Mouse (Mus musculus): Measurements from ENCODE around the gene Jup. TPM values are rescaled to one million over a fixed set of nuclear protein-coding genes. Genes with fewer than 3 reads are reported as not detected.

The Jup gene
- 40.9 and 48.2 TPM in 2 replicates for polyA plus RNA-seq (2012; rRNA removed)

DNA sequence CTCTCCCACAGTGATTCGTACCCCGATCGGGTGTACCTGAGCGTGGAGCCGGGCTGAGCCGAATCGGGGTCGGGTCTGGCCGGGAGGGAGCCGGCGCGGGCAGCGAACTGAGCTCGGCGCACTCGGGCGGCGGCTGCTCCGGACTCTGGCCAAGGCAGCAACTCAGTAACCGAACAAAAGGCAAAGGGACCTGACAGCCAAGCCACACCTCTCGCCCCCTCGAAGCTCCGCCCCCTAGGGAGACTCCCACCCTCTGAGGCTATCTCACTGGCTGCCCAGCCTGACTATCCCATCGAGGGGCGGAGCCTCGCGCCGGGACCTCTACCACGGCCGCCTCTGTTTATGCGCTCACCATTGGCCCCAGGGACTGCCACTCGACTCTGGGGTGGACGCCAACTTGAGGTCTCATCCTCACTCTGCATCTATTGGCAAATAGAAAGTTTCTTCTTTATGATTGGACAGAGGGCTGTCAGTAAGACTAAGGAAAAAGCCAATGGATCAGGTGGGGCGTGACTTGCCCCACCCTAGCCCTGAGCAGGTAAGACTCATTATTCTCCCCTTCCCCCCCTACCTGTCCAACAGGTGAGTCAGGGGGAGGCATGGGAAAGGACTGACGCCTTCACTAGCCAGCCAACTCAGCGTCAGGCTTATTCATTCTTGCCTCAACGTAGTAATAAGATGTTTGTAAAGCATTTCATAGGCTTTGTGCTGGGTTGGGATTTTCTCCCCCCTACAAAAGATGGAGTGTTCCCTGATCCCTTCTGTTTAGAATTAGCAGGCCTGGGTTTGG lies at the start of gene Jup:
Gene Jup (minus strand): TSS at position 164 of the 790 bp plus-strand sequence.
- H3K4me1 ChIP-seq (ENCODE audit: control insufficient read depth, insufficient read depth, low read length): peaks cover 9% of the 10 kb centered on the region
- H3K27ac ChIP-seq (ENCODE audit: insufficient read depth, low read length): peak within 1 kb of the TSS; percentile 67
- H3K4me3 ChIP-seq (ENCODE audit: insufficient read depth, low read length): peak within 1 kb of the TSS; percentile 56
- TF ChIP-seq CTCF (IDR thresholded peaks at IDR 0.05; ENCODE audit: extremely low read depth, insufficient read depth, low read length) (no peak), POLR2A (IDR thresholded peaks at IDR 0.05; ENCODE audit: extremely low read depth, insufficient read depth, low read length) (peak; percentile 93)

GRCm38 (mm10) chr11:100442625-100443024 lies 45.1 kb upstream of the Jup start:
- H3K27ac ChIP-seq (ENCODE audit: insufficient read depth, low read length): no peak overlapping the region
- H3K4me1 ChIP-seq (ENCODE audit: control insufficient read depth, insufficient read depth, low read length): peaks cover 4% of the 10 kb centered on the region; the same call in 1 of the 2 replicates
- TF ChIP-seq POLR2A (IDR thresholded peaks at IDR 0.05; ENCODE audit: extremely low read depth, insufficient read depth, low read length) (no peak), CTCF (IDR thresholded peaks at IDR 0.05; ENCODE audit: extremely low read depth, insufficient read depth, low read length) (no peak)
- H3K4me3 ChIP-seq (ENCODE audit: insufficient read depth, low read length): no peak overlapping the region

DNA sequence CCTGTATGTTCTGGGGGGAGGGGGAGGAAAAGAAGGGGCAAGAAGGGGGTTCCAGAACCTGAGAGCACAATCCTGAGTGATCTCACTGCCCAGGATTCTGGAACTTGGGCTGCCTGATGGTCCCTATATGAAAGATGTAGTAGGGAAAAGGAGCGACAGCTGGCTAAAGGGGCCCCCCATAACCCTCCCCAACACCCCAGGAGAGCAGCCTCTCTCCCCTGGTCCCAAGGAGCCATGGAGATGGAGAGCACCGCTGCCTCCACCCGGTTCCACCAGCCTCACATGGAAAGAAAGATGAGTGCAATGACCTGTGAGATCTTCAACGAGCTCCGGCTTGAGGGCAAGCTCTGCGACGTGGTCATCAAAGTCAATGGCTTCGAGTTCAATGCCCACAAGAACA lies 44.2 kb upstream of the Jup start, which contains the start of the genes Nt5c3b and Klhl10:
Gene Nt5c3b (minus strand): TSS at position 12 of the 400 bp plus-strand sequence.
Gene Klhl10 (plus strand): TSS at position 121 of the 400 bp plus-strand sequence.
- H3K4me3 ChIP-seq (ENCODE audit: insufficient read depth, low read length): peak within 1 kb of the TSS; percentile 78
- TF ChIP-seq POLR2A (IDR thresholded peaks at IDR 0.05; ENCODE audit: extremely low read depth, insufficient read depth, low read length): no peak
- no peak for TF ChIP-seq CTCF (IDR thresholded peaks at IDR 0.05; ENCODE audit: extremely low read depth, insufficient read depth, low read length)

DNA sequence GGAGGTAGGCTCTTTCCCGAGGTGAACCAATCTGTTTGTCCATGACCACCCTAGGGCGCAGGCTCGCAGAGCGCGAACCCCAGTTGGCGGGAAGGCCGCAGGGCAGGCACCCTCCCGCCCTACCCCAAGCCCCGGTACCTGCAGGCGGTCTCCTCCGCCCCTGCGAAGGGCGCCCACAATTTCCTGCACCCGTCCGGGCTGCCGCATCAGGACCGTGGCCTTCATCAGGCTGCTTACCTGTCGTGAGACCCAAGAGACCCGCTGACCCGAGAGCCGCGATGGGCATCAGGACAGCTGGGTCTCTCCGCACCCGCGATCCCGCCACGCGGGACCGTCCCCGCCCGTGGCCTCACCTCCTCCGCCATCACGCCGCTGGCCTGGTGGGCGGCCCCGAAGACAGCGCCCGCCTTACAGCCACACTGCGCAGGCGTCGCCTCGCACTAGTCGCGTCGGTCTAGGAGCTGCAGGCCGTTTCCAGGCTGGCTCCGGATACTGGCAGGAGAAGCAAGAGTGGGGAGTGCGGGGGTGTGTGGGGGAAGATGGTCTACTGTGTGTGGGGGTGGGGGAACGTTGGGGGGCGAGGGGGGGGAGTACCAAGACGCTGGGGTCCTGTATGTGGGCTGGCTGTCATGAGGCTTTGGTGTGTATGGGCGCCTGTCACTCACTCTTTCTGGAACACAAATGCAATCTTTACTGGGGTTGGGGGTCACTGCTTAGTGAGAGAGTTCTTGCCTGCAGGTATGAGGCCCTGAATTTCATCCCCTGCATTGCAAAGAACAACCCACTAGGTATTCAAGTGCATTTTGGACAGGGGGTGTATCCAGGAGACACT lies 43.3 kb upstream of the Jup start:
- peak overlapping the region; percentile 67; the same call in 1 of the 2 replicates for H3K27ac ChIP-seq (ENCODE audit: insufficient read depth, low read length)
- peaks cover 4% of the 10 kb centered on the region; the same call in 1 of the 2 replicates for H3K4me1 ChIP-seq (ENCODE audit: control insufficient read depth, insufficient read depth, low read length)
- TF ChIP-seq CTCF (IDR thresholded peaks at IDR 0.05; ENCODE audit: extremely low read depth, insufficient read depth, low read length): no peak
- peak; percentile 92 for TF ChIP-seq POLR2A (IDR thresholded peaks at IDR 0.05; ENCODE audit: extremely low read depth, insufficient read depth, low read length)
- peak overlapping the region; percentile 78 for H3K4me3 ChIP-seq (ENCODE audit: insufficient read depth, low read length)

More for the DNA sequence above, 44.2 kb upstream of the Jup start, which contains the start of the genes Nt5c3b and Klhl10:
- H3K4me1 ChIP-seq (ENCODE audit: control insufficient read depth, insufficient read depth, low read length): peaks cover 4% of the 10 kb centered on the region; the same call in 1 of the 2 replicates
- H3K27ac ChIP-seq (ENCODE audit: insufficient read depth, low read length): peak within 1 kb of the TSS; percentile 67; the same call in 1 of the 2 replicates

GRCm38 (mm10) chr11:100437901-100438300 lies 40.3 kb upstream of the Jup start:
- TF ChIP-seq POLR2A (IDR thresholded peaks at IDR 0.05; ENCODE audit: extremely low read depth, insufficient read depth, low read length) (no peak), CTCF (IDR thresholded peaks at IDR 0.05; ENCODE audit: extremely low read depth, insufficient read depth, low read length) (no peak)
- Histone ChIP-seq H3K4me1 (ENCODE audit: control insufficient read depth, insufficient read depth, low read length) (peaks cover 4% of the 10 kb centered on the region; the same call in 1 of the 2 replicates), H3K27ac (ENCODE audit: insufficient read depth, low read length) (no peak overlapping the region), H3K4me3 (ENCODE audit: insufficient read depth, low read length) (no peak overlapping the region)

DNA sequence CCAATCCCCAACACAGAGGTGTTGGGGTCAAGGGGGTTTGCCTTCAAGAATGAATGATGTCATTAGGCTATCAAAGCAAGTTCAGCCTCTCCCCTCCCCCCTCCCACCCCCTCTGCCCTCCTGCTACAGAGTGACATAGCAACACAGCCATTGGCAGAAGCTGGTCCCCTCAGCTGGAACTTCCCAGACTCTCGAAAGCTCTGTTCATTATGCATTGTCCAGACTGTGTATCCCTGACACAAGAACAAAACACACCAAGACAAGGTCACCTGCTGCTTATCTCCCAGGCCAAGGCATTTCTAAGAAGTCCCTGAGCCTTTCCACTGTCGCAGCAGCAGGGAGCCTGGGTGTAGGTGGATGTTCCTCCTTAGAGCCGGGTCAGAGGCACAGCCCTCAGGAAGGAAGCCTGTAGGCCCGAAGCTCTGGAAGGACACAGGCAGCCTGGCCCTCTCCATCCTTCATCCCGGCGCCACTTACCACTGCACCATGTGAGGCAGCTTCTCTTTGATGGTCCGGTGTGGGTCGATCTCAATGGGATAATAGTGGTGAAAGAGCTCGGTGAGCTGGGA lies 38.2 kb upstream of the Jup start:
- TF ChIP-seq CTCF (IDR thresholded peaks at IDR 0.05; ENCODE audit: extremely low read depth, insufficient read depth, low read length) (no peak), POLR2A (IDR thresholded peaks at IDR 0.05; ENCODE audit: extremely low read depth, insufficient read depth, low read length) (no peak)
- no peak overlapping the region for H3K4me3 ChIP-seq (ENCODE audit: insufficient read depth, low read length)
- H3K27ac ChIP-seq (ENCODE audit: insufficient read depth, low read length): no peak overlapping the region
- H3K4me1 ChIP-seq (ENCODE audit: control insufficient read depth, insufficient read depth, low read length): peaks cover 2% of the 10 kb centered on the region; the same call in 1 of the 2 replicates

- peaks cover 3% of the 10 kb centered on the region; the same call in 1 of the 2 replicates for H3K4me1 ChIP-seq (ENCODE audit: control insufficient read depth, insufficient read depth, low read length)
Measured at GRCm38 (mm10) chr11:100432002-100432401, 34.4 kb upstream of the Jup start.

GRCm38 (mm10) chr11:100430052-100430451 lies 32.5 kb upstream of the Jup start:
- H3K27ac ChIP-seq (ENCODE audit: insufficient read depth, low read length): no peak overlapping the region
- TF ChIP-seq CTCF (IDR thresholded peaks at IDR 0.05; ENCODE audit: extremely low read depth, insufficient read depth, low read length) (no peak), POLR2A (IDR thresholded peaks at IDR 0.05; ENCODE audit: extremely low read depth, insufficient read depth, low read length) (no peak)

More at GRCm38 (mm10) chr11:100432002-100432401, 34.4 kb upstream of the Jup start:
- Histone ChIP-seq H3K4me3 (ENCODE audit: insufficient read depth, low read length) (no peak overlapping the region), H3K27ac (ENCODE audit: insufficient read depth, low read length) (no peak overlapping the region)
- TF ChIP-seq CTCF (IDR thresholded peaks at IDR 0.05; ENCODE audit: extremely low read depth, insufficient read depth, low read length) (no peak), POLR2A (IDR thresholded peaks at IDR 0.05; ENCODE audit: extremely low read depth, insufficient read depth, low read length) (no peak)

More at GRCm38 (mm10) chr11:100430052-100430451, 32.5 kb upstream of the Jup start:
- H3K4me3 ChIP-seq (ENCODE audit: insufficient read depth, low read length): no peak overlapping the region
- peaks cover 3% of the 10 kb centered on the region; the same call in 1 of the 2 replicates for H3K4me1 ChIP-seq (ENCODE audit: control insufficient read depth, insufficient read depth, low read length)
